Mouse (Mus musculus) small intestine, adult 2 months (tissue): Measurements from ENCODE around the gene Pdcd1lg2.

Experiments used
- CTCF ChIP-seq: fragments of 200-500 bp; IDR thresholded peaks from 2 replicates; pipeline ENCODE4 v1.5.1; 2012; ENCODE audit warnings: low read depth, mild to moderate bottlenecking, control low read depth, inconsistent platforms, low read length, moderate library complexity, mixed read lengths; ENCODE audit not compliant: insufficient replicate concordance, insufficient read length; ENCODE audit errors: extremely low read depth
- POLR2A ChIP-seq: fragments of 200-500 bp; IDR thresholded peaks from 2 replicates; pipeline ENCODE4 v1.6.1; 2012; ENCODE audit warnings: low read depth, mild to moderate bottlenecking, control low read depth, inconsistent platforms, low read length, moderate library complexity

- TF ChIP-seq POLR2A (no peak), CTCF (no peak)
Measured at GRCm38 (mm10) chr19:29374947-29375346, 35.8 kb upstream of the Pdcd1lg2 start.
